Mouse (Mus musculus) adrenal gland, postnatal 25 days (tissue): ENCODE measurements at regions not wholly inside any gene's neighbourhood (a gene's known extent, or its start where the extent isn't known, plus 50 kb on each side); places are given as distances from the start of the nearest gene placed in this dataset.

ENCODE experiments used
- DNase-seq: peaks from one replicate; pipeline ENCODE4 v3.0.0; 2021; ENCODE audit warnings: mixed read lengths

DNA sequence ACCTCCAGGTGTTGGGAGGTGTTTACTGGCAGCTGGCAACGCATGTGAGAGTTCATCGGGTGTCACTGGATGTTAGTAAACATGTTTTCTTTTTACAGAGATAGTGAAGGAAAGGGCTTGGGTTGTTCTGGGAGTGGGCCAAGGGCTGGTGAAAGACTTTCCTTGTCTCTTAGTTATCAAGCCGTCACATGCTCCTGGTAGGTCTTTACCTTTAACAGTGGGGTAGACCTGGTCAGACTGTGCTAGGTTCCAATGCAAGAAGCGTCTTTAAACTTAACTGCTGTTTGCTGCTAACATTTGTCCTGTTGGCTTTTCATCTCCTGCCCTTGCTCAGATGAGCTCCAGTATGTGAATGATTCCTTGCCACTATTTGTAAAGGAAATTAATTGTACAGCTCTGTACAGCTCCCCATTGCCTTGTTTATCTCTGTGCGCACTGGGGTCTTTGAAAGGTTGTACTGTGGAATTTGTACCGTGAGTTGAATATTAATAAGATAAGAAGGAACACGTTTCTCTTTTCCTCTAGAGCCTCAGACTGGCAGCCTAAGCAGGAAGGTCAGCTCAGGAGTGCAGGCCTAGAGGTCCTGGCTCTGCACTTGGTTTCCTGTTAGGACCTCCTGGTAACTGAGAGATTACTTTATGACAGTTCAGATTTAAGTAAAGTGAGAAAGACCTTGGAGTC is 318.3 kb downstream of the Klf5 start:
- no peak for DNase-seq

DNA sequence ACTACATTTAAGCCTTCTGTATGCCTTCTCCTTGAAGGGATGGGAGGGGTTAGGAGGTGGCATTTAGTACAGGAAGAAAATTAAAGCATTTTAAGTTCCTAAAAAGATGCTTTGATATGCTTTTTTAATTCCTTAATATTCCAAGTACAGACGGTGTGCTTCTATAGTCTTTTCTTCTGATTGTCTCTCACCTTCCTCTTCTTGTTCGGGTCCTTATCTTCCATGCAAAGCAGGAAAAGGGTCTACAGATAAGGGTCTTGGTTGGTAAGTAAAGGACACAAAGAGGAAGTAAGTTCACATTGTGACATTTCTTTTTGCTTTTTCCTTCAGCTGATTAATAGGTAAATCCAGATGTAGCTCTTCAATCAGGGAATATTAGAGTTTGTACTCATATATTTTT is 318.9 kb downstream of the Klf5 start:
- DNase-seq: no peak

DNA sequence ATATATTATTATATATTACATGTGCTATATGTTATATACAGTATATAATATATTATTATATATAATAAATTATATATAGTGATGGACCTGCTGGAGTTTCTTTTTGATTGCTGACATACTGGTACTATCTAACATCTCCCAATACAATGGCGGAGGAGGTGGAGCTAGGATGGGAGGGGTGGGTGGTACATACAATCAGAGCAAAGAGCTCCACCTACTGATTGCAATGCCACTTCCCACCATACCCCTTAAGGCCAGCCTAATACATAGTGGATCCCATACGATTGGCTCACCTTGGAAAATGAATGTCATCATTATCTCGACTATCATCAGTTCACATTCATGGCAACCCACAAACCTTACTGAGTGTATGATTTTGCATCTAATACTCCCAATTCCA is 323.0 kb downstream of the Klf5 start:
- DNase-seq: no peak

DNA sequence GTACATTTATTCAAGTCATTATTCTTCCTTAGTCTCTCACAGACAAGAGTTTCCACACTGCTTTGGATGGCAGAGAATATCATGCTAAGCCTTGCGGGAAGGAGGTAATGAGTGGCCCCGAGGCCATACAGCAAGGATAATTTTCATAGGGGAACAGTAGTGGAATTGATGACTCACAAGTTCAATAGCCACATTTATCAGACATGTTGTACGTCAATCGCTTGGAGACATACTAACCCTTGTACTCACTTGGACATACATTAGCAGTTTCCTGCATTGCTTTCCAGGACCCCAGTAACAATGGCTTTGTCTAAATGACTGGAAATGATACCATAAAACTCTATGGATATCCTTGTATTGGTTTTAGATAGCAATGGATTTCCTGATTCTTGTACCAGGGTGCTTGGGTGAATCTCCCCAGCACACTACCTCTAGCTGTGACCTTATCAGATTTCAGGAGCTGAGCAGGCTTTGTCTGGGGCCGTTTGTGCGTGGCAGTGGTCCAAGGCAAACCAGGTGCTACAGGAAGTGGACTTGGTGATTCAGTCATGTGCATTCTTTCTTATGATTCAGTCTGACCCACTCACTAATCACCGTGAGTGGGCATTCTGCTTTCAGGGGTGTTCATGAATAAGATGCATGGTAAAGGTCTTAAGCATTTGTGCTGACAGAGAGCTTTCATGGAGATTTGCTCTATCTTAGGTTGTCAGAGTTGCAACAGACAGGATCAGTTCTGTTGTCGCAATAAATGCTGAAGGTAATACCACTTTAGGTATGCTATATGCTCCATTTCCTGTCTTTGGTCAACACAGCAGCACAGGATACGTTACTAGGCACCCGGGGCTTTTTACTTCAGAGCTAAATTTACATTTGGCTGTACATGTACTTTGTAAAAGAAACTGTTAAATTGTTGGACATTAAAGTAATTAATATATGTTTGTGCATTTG is 326.2 kb downstream of the Klf5 start:
- DNase-seq: no peak

DNA sequence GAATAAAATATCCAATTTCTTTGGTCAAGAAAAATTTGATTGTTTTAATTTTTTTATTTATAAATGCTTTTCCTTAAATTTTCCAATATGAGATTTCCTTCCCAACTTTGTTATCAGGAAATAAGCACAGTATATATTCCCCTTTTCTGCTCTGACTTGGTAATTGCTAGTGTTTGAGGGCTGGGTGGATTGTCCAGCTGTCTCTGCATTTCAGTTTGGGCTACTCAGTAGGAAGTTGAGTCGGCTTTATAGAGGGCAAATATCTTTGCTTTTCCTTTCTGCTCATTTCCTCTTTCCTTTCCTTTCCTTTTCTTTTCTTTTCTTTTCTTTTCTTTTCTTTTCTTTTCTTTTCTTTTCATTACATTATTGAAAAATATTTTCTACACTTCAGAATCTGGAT is 329.1 kb downstream of the Klf5 start:
- DNase-seq: no peak

DNA sequence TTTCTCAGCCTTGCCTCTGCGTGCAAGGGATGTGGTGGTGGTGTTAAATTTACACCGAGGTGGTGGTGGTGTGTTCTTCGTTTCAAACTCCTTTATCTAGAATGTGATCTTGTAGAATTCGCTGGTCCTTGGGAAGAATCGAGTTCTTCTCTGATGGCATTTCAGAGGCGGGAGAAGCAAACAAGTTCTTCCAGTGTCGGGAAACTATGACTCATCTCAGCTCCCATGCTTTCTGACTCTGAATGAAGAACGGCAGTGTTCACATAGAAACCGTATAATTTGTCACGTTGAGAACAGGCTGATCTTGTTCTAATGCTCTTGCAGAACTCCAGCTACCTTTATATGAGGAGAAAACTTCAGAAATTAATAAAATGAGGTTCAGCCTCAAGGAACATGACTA is 332.6 kb downstream of the Klf5 start:
- DNase-seq: no peak

DNA sequence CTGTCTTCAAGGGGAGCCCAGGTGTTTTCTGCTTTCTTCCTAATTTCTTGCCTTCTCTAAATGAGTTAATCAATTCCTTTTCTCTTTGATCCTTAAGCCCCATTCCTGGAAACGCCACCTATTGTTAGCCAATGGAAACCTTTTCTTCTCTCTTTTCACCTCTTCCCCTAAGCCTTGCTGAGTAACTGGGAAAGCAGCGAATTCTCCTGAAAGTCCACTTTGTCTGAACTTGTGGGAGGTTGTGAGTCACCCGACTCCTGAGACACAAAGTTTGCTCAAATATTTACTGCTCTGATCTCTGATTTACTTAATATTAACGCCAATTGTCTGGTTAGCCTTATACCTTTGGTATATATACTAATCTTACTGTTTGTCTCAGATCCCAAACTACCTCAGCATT is 334.0 kb downstream of the Klf5 start:
- no peak for DNase-seq

DNA sequence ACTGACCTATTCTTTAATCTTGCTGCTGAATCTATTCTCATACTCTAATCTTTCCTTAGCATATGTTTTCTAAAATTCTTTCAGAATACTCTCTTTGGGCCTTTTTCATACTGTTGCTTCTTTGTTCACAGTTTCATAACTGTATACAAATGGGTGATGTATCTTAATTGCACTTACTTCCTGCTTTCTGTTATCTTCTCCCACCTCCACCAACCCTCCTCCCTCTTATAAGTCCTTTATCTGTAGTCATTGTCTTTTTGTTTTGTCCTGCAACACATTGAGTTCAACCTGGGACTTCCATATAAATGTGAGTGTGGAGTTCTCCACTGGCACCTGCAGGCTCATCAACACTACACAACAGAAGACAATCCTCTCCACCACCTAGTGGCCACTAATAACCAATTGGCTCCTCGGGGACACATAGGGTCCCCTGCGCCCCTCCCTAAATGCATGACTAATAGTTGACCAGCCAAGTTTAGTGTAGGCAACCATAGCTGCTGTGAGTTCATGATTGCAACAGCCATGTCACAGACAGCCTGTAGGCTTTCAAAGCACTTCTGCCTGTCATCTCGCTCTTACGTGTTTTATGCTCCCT is 337.2 kb downstream of the Klf5 start:
- DNase-seq: no peak

DNA sequence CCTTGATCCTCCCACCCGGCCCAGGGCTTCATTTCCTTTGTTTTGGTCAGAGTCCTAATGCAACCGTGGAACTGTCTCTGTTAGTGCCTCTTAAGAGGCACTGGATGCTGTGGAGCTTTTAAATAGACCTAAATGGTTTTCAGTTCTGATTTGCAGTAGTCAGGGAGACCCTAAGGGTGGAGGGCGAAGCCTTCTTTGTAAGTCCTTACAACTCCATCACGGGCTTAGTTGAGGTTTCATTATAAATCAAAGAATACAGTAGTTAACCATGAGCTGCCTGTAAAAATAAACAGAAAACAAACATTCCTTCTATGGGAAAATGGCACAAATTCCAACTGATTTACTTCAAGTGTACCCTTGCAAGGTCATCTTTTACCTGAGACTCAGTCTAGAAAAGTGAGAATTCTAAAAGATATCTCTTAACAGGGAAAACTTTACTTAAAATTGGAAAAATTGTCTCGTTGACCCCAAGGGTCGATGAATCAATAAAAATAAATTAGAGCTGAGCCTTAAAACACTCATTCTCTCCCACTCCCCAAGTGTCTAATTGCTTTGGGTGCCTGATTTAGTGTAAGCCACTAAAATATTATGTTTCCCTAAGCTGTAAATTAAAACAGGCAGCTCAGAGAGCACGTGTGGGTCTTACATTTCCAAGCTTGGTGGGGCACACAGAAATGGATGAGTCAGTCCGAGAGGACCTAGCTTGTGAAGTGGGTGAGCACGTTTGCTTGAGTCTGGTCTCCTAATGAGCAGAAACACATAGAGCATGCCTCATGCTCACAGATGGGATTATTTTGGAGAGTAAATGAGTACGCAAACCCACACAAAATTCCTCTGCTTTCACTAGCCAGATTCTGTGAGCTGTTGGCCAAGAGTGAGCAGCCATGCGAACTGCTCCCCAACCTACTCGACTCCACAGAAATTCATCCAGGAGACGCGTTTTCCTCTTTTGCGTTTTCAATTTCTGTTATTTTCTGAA is 343.3 kb downstream of the Klf5 start:
- DNase-seq: no peak

DNA sequence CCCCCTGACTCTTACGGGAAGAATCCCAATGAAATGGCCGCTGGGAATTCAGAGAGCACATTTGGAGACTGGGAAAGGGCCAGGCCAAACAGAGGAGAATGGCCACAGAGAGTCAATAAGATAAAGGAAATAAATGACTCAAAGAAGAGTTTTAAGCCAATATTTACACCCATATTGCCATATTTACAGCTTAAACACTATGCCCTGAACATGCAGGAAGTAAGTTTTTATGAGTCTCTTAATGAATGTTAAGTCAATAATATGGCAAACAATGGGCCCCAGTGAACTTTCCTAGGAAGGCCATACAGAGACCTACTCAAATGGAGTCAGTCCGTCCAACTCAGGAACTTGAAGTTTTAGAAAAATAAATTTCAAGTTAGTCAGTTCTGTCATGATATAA is 347.8 kb downstream of the Klf5 start:
- DNase-seq: no peak

DNA sequence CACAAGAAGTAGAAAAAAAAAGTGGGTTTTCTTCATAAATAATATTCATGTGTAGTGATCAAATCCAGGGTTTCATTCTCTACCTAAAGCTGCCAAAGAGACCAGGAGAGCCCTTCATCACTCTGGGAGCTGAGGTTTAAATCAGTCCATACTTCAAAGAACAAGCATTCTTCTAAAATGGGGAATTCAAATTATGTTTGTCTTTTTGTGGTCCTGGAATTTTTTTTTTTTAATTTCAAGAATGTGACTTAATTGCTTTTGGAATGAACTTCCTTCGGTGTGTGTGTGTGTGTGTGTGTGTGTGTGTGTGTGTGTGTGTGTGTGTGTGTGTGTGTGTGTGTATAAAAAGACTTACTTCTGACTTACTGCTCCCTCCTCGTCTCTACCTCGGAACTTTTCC is 375.9 kb downstream of the Klf5 start:
- DNase-seq: no peak

DNA sequence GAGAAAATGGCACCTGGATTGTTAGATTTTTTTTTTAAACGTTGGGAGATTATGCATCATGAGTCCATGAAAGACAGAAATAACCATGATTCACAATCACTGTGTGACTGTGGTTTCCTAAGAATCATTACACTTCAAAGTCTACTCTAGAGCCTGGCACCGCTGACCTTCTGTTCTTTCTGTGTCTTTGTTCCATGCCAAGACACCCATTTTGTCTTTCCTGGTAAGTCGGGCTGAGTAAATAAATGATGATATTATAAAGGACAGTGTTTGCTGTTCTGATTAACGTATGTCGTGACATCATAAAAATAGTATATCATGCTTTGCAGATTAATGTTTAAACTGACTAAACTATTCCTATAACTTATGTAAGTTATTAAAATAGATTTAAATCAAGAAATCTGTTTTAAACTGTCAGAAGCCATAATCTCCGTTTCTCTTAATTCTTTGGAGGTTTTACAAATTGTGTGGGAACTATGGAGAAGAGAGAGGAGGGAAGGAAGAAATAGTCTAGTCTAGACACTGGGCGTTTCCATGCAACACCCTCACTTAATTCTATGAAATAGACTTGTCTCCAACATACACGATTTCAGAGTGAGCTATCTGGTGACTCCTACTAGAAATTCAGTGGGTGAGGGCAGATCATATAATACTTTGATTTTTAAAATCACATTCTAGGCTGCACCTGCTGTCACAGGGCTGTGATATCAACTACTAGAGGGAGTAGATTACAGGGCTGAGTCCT is 388.7 kb downstream of the Klf5 start:
- DNase-seq: no peak

DNA sequence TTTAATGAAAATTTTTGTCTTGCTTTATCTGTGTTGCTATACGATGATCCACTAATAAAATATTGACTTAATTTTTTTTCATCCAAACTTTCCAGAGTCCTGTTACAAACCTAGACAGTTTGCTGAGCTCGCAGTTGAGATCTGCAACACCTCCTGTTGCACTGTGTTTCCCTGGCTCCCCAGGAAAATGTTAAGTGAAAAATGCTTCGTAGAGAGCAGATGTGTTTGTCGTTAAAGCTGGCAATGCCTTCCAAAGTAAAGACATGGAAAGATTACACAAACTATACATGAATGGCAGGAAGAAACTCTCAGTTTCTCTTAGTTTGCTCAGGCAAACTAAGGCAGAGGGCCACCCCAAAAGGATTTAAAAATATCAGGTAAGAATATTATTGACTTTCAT is 389.9 kb downstream of the Klf5 start:
- no peak for DNase-seq

DNA sequence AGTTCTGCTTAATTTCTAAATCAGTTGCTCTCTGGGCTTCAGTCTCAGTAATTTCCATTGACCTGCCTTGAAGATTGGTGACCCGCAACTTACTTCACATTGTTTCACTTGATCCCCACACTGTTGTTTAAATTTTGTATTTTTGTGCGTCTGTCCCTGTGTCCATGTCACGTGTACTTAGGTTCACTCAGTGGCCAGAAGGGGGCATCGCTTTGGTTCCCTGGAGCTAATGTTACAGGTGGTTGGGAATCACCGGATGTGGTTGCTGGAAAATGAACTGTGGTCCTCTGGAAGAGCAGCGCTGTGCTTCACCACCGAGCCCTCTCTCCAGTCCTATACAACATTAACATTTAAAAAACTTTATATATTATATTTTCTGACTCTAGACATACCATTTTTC is 397.8 kb downstream of the Klf5 start:
- DNase-seq: no peak

DNA sequence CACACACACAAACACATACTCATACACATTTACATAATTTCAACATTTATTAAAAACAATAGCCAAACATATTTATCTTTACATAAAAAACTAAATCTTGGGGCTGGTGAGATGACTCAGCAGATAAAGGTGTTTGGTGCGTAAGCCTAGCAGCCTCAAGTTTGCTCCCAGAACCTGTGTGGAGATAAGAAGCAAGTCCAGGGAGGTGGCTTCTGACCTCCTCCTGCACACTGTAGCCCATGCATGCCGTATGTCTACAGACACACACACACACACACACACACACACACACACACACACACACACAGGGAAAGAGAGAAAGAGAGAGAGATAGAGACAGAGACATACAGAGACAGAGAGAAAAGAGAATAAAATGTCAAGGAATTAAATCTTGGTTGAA is 401.1 kb downstream of the Klf5 start:
- DNase-seq: no peak

DNA sequence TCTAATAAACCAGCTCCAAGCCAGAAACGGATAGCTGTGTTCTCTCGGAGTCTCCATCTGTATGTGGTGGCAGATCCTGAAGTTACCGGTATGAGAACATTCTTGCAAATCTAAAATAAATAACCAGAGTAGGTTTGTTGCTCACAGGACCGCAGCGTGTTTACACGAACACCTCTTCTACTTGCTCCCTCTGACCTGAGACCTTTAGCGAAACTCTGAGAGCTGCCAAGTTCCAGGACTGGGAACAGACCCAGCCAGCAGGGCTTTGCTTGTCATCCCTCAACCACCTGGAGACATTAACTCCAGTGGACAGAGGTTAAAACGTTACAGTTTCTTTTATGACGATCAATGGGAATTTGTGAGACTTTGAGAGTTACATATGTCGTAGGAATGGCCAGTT is 407.5 kb downstream of the Klf5 start:
- no peak for DNase-seq

DNA sequence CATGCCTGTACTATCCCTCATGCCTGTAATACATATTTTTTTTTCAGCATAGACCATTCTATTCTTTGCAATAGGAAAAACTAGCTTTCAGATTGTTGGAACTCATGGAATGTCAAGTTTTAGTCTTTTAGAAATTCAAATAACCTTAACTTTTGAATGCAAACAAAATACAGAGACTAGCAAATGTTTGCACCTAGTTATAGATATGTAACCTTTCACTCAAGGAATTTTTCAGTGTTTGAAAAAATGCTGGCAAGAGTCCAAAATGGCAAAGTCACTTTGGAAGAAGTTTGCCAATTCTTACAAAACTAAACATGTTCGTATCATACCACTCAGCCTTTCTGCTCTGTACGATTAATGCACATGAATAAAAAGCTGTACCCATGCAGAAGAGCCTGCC is 409.6 kb downstream of the Klf5 start:
- DNase-seq: no peak

DNA sequence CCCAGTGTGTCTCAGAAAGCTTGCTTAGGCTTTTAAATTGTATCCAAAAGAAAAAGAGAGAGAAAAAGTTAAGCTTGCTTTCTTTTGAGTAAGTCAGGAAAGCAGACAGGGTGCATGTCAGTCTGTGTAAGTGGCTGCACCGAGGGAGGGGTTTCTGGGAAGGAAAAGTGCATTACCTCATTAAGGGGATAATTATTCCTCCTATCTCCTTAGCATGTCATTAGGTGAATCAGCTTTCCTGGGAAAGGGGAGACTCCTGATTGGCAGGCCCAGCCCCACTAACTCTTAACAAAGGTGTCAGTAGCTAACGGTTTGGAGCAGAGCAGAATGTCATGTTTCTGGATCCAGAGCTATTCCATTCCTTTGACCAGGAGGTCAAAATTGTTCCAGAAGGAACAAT is 411.3 kb downstream of the Klf5 start:
- no peak for DNase-seq

DNA sequence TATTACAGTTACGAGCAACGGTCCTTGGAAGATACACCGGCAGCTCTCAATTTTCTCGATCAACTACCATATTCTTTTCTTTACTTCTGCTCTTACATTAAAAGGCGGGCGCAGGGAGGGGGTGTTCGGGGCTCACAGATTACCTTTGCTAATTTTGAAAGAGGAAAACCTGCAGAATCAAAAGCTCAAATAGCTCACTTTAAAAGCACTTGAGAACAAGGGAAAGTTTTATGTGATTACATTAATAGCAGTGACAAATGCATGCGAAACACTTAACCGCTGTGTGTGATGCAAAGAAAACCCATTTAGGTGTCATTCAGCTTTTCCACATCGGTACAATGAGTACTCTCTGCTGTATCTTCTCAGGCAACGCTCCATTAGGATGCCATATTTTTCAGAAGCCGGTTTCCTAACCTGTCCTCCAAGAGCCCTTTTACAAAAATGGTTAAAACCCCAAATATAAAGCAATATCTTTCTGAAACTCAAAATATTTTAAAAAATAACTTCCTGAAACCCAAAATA is 412.2 kb downstream of the Klf5 start:
- DNase-seq: no peak

DNA sequence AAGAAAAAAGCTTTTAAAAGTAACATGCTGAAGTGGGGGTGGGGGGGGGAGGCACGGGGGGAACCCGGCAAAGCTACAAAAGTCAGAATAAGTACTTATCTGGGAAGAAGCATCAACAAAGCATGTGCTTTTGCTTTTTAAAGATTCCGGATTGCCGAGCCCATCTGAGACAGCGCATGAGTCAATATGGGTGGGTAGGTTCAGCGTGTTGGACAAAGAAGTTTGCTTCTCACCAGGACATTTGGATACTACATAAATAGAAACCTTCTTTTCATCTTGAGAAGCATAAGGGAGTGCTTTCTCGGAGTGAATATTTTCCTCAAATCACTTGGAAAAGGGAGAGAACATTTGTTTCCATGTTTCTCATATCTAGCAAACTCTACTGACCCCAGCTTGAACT is 414.1 kb downstream of the Klf5 start:
- no peak for DNase-seq
